Mouse (Mus musculus) erythroblast, embryonic 14.5 days (primary cell): ENCODE results near the gene Mob1b.

Source experiments
- GATA1 ChIP-seq: IDR thresholded peaks from 2 replicates; pipeline ENCODE4 v1.6.1; 2012; ENCODE audit warnings: low read length, inconsistent platforms, mixed read lengths
- TAL1 ChIP-seq: IDR thresholded peaks from 3 replicates; pipeline ENCODE4 v1.6.1; 2012; ENCODE audit warnings: low read length, inconsistent platforms, mixed read lengths

DNA sequence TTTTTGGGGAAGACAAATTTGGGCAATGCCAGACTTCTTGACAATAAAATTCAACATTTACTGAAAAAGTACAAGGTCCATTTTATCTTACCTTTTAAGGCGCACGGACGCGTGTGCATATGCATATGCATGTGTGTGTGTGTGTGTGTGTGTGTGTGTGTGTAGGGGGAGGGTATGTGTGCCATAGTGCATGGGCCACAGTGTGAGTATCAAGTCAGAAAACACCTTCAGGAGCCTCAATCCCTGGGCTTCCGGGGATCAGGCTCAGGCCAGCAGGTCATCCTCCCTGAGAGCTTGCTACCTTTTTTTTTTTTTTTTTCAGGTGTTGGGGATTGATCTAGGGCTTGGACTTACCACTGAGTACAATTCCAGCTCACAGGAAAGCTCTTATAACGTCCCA lies 8.3 kb upstream of the Mob1b start:
- TF ChIP-seq GATA1 (no peak), TAL1 (no peak)
